ENCODE assay signal across 8 mouse cellular contexts in genomic region chr11:23666526-23666925, GRCm38 (mm10). TPM values are rescaled to one million over a fixed set of nuclear protein-coding genes. Genes with fewer than 3 reads are reported as not detected.
DNase-seq lines count a peak whose midpoint lies in the region; ATAC-seq and TF ChIP-seq lines count a peak whose summit lies in the region.

No protein-coding gene starts in this region.

- no peaks in the 10 kb centered on the region for H3K27me3 ChIP-seq in heart, embryonic 12.5 days (replicated peaks)
- H3K27me3 ChIP-seq in ES-Bruce4 (ENCODE audit: control insufficient read depth, insufficient read depth, low read length, poor library complexity, severe bottlenecking) = no peaks in the 10 kb centered on the region
- H3K27me3 ChIP-seq in forebrain, embryonic 15.5 days = no peaks in the 10 kb centered on the region
- no peaks in the 10 kb centered on the region for H3K27me3 ChIP-seq in liver, postnatal 0 days (ENCODE audit: insufficient read depth, low read length)

- peak overlapping the region; percentile 96 for H3K4me3 ChIP-seq in heart, embryonic 12.5 days
- H3K4me3 ChIP-seq in ES-Bruce4 (ENCODE audit: low read depth, low read length) = peak overlapping the region; percentile 74
- H3K4me3 ChIP-seq in forebrain, embryonic 15.5 days = peak overlapping the region; percentile 98
- peak overlapping the region; percentile 97 for H3K4me3 ChIP-seq in liver, postnatal 0 days (ENCODE audit: low read depth, low read length)

- H3K4me1 ChIP-seq in heart, embryonic 12.5 days (replicated peaks) = peaks cover 10% of the 10 kb centered on the region; the same call in 1 of the 2 replicates
- peaks cover 1% of the 10 kb centered on the region for H3K4me1 ChIP-seq in ES-Bruce4 (ENCODE audit: control insufficient read depth, insufficient read depth, low read length)
- H3K4me1 ChIP-seq in forebrain, embryonic 15.5 days = peaks cover 24% of the 10 kb centered on the region
- H3K4me1 ChIP-seq in liver, postnatal 0 days (ENCODE audit: insufficient read depth) = peaks cover 2% of the 10 kb centered on the region; the same call in 1 of the 2 replicates

- no peaks in the 10 kb centered on the region for H3K9me3 ChIP-seq in heart, embryonic 12.5 days (replicated peaks)
- no peaks in the 10 kb centered on the region for H3K9me3 ChIP-seq in ES-Bruce4 (replicated peaks; ENCODE audit: control insufficient read depth, insufficient read depth, low read length, poor library complexity, severe bottlenecking)
- no peaks in the 10 kb centered on the region for H3K9me3 ChIP-seq in forebrain, embryonic 15.5 days
- no peaks in the 10 kb centered on the region for H3K9me3 ChIP-seq in liver, postnatal 0 days (ENCODE audit: low read length)

- H3K9ac ChIP-seq in heart, embryonic 12.5 days = peak overlapping the region; percentile 96
- peak overlapping the region; percentile 93 for H3K9ac ChIP-seq in ES-Bruce4 (ENCODE audit: low read depth, poor library complexity, severe bottlenecking)
- H3K9ac ChIP-seq in forebrain, embryonic 15.5 days (replicated peaks) = peak overlapping the region; percentile 87
- peak overlapping the region; percentile 96 for H3K9ac ChIP-seq in liver, postnatal 0 days (replicated peaks)

- no peak for TF ChIP-seq POLR2A in ES-Bruce4 (IDR thresholded peaks at IDR 0.05; ENCODE audit: insufficient read depth, low read length)

- DNase-seq in heart, adult 8-10 months (ENCODE audit: low spot score) = no peak
- DNase-seq in liver, postnatal 0 days = no peak
- DNase-seq in right cerebral cortex, postnatal 36 days (ENCODE audit: low spot score in 2 of 2) = no peak
- DNase-seq in adrenal gland, adult 8-10 months = no peak
- no peak for DNase-seq in frontal cortex, postnatal 10 days (ENCODE audit: low spot score in 2 of 2)

- H3K27ac ChIP-seq in heart, embryonic 12.5 days (ENCODE audit: poor library complexity, severe bottlenecking) = peak overlapping the region; percentile 94
- peak overlapping the region; percentile 64 for H3K27ac ChIP-seq in ES-Bruce4 (ENCODE audit: insufficient read depth, low read length)
- peak overlapping the region; percentile 98 for H3K27ac ChIP-seq in forebrain, embryonic 15.5 days (replicated peaks)
- peak overlapping the region; percentile 96 for H3K27ac ChIP-seq in liver, postnatal 0 days (ENCODE audit: low read depth)

- peak overlapping the region; percentile 79 for H3K4me2 ChIP-seq in heart, embryonic 12.5 days
- peak overlapping the region; percentile 66 for H3K4me2 ChIP-seq in forebrain, embryonic 15.5 days (replicated peaks)
- peak overlapping the region; percentile 82 for H3K4me2 ChIP-seq in liver, postnatal 0 days (ENCODE audit: low read depth, low read length)

- H3K36me3 ChIP-seq in heart, embryonic 12.5 days = peaks cover 14% of the 10 kb centered on the region
- H3K36me3 ChIP-seq in ES-Bruce4 (ENCODE audit: control insufficient read depth, insufficient read depth, low read length, poor library complexity, severe bottlenecking) = peaks cover 7% of the 10 kb centered on the region; the same call in 1 of the 2 replicates
- H3K36me3 ChIP-seq in forebrain, embryonic 15.5 days = 0 out of 2 replicates have a peak, but pooled peaks cover 2% of the 10 kb centered on the region
- H3K36me3 ChIP-seq in liver, postnatal 0 days (replicated peaks; ENCODE audit: insufficient read depth, low read length) = peaks cover 3% of the 10 kb centered on the region; the same call in 1 of the 2 replicates

- TF ChIP-seq EP300 in ES-Bruce4 (IDR thresholded peaks at IDR 0.05; ENCODE audit: insufficient read depth, low read depth, low read length) = no peak
- no peak for TF ChIP-seq EP300 in liver, postnatal 0 days (IDR thresholded peaks at IDR 0.05; ENCODE audit: low read depth)

- ATAC-seq in heart, embryonic 12.5 days (ENCODE audit: insufficient number of reproducible peaks, low FRiP score) = no peak
- no peak for ATAC-seq in forebrain, embryonic 15.5 days (replicated peaks)
- peak; percentile 22; the same call in 1 of the 2 replicates for ATAC-seq in liver, postnatal 0 days

- WGBS in heart, embryonic 12.5 days = 8% methylated on average over 5 of the region's 5 CpGs
- 6% methylated on average over 5 of the region's 5 CpGs for WGBS in forebrain, embryonic 15.5 days
- 9% methylated on average over 5 of the region's 5 CpGs for WGBS in liver, postnatal 0 days (ENCODE audit: insufficient replicate concordance)

- no peak for TF ChIP-seq CTCF in ES-Bruce4 (IDR thresholded peaks at IDR 0.05; ENCODE audit: low read depth, low read length)
- TF ChIP-seq CTCF in liver, postnatal 0 days (IDR thresholded peaks at IDR 0.05; ENCODE audit: low read depth) = no peak

RNA-seq across cellular contexts. Expression of gene Pex13, which starts 0.8 kb away (rescaled TPM):
- polyA plus RNA-seq in heart, embryonic 12.5 days (2016; fragmentation: Nextera tagmentation; extraction: Ambion mirVana) = 29.6 and 32.3 TPM in 2 replicates
- total RNA-seq in heart, adult 8-10 months (2022) = 10 to 100 TPM; 20.5 to 30.7 (median 28.6) TPM
- 48.9 and 63.0 TPM in 2 replicates for polyA plus RNA-seq in ES-Bruce4 (2011; ENCODE audit: insufficient read depth, insufficient read length, low read depth, missing spikeins)
- polyA plus RNA-seq in forebrain, embryonic 15.5 days (2015; fragmentation: Nextera tagmentation; extraction: Ambion mirVana) = 36.4 and 38.9 TPM in 2 replicates
- 24.9 and 25.0 TPM in 2 replicates for polyA plus RNA-seq in liver, postnatal 0 days (2015; fragmentation: Nextera tagmentation; extraction: Ambion mirVana)
- 10 to 100 TPM; 39.6 to 65.2 (median 55.0) TPM for total RNA-seq in adrenal gland, adult 8-10 months (2022)

RNA-seq across cellular contexts. Expression of gene Pus10, which starts 1.1 kb away (rescaled TPM):
- 18.0 and 18.5 TPM in 2 replicates for polyA plus RNA-seq in heart, embryonic 12.5 days (2016; fragmentation: Nextera tagmentation; extraction: Ambion mirVana)
- total RNA-seq in heart, adult 8-10 months (2022) = 10 to 100 TPM in 2 of 4 experiments, 1 to 10 TPM in 2; 7.0 to 12.7 (median 9.6) TPM
- 62.5 and 72.8 TPM in 2 replicates for polyA plus RNA-seq in ES-Bruce4 (2011; ENCODE audit: insufficient read depth, insufficient read length, low read depth, missing spikeins)
- polyA plus RNA-seq in forebrain, embryonic 15.5 days (2015; fragmentation: Nextera tagmentation; extraction: Ambion mirVana) = 11.8 and 12.1 TPM in 2 replicates
- polyA plus RNA-seq in liver, postnatal 0 days (2015; fragmentation: Nextera tagmentation; extraction: Ambion mirVana) = 10.3 and 10.4 TPM in 2 replicates
- total RNA-seq in adrenal gland, adult 8-10 months (2022) = 10 to 100 TPM; 17.4 to 27.4 (median 19.6) TPM

RNA-seq across cellular contexts. Expression of gene 0610010F05Rik, which starts 33.1 kb away (rescaled TPM):
- 18.8 and 19.0 TPM in 2 replicates for polyA plus RNA-seq in heart, embryonic 12.5 days (2016; fragmentation: Nextera tagmentation; extraction: Ambion mirVana)
- total RNA-seq in heart, adult 8-10 months (2022) = 10 to 100 TPM in 1 of 4 experiments, 1 to 10 TPM in 3; 7.6 to 11.5 (median 9.1) TPM
- polyA plus RNA-seq in ES-Bruce4 (2011; ENCODE audit: insufficient read depth, insufficient read length, low read depth, missing spikeins) = 22.4 and 22.8 TPM in 2 replicates
- 136 and 138 TPM in 2 replicates for polyA plus RNA-seq in forebrain, embryonic 15.5 days (2015; fragmentation: Nextera tagmentation; extraction: Ambion mirVana)
- 8.3 and 9.1 TPM in 2 replicates for polyA plus RNA-seq in liver, postnatal 0 days (2015; fragmentation: Nextera tagmentation; extraction: Ambion mirVana)
- total RNA-seq in adrenal gland, adult 8-10 months (2022) = 10 to 100 TPM; 13.6 to 17.6 (median 16.3) TPM
